Mouse (Mus musculus): ENCODE results near the gene Wnk2.
A peak's percentile ranks its signal among the peaks of the same experiment; 100 is the strongest.

Gene Wnk2

GRCm38 (mm10) chr13:49036928-49037574 lies 110.8 kb downstream of the Wnk2 start:
- no peak for DNase-seq (ENCODE audit: low read depth)

- DNase-seq (ENCODE audit: low read depth): no peak
Measured at GRCm38 (mm10) chr13:49036436-49036835, 111.4 kb downstream of the Wnk2 start.

DNA sequence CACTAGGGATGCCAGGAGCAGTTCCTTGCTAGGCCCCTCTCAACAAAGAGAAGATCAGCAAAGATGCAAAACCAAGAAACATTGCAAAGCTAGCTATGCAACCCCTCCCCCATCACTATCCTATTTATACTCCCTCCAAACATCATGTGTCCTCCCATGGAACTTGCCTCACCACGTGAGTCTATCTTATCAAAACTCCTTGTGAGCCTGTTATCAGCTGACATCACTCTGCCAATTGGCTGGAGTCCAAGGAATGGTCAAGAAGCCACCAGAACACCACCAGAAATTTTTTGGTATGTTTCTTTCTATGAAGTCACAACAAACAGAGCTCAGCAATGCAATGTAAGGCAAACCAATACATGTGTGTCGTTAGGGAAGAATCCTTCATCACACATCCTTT lies 116.8 kb downstream of the Wnk2 start:
- no peak for DNase-seq (ENCODE audit: low read depth)

- no peak for DNase-seq (ENCODE audit: low read depth)
Measured at GRCm38 (mm10) chr13:49028757-49029539, 118.9 kb downstream of the Wnk2 start.

DNA sequence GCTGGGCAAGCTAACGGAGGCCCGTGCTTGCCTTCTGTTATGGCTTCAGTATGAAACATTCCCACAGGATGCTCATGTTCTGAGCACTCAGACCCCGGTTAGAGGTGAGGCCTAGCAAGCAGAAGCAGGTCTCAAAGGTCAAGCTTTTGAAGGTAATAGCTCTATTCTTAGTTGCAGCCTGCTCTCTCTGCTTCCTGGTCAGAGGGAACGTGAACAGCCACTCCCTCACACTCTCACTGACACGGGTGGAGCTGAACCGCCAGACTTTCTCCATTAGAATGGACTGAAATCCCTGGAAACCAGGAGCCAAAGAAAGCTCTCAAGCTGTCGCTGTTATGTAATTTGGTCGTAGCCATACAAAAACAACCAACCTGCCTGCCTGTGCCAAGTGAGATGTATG lies 120.8 kb downstream of the Wnk2 start:
- no peak for DNase-seq (ENCODE audit: low read depth)

- no peak for DNase-seq (ENCODE audit: low read depth)
Measured at GRCm38 (mm10) chr13:49025521-49025920, 122.3 kb downstream of the Wnk2 start.

DNA sequence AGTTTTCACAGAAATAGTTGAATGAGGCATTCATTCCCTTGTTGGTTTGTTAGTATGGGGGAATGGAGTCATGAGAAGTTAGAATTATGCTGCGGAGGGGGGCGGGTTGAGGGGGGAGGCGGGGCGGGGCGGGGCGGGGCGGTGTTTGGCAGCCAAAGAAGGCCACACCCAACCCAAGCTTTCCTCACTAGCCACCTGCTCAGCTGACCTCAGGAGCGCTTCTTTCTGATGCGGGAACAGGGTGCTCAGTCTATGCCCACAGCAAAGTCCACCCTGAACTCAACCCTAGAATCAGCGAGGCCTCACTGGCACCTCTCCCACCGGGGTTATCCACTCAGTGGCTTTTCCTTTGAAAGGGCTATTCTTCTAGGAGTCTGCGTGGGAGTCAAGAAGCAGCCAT lies 123.1 kb downstream of the Wnk2 start:
- DNase-seq (ENCODE audit: low read depth): no peak

DNA sequence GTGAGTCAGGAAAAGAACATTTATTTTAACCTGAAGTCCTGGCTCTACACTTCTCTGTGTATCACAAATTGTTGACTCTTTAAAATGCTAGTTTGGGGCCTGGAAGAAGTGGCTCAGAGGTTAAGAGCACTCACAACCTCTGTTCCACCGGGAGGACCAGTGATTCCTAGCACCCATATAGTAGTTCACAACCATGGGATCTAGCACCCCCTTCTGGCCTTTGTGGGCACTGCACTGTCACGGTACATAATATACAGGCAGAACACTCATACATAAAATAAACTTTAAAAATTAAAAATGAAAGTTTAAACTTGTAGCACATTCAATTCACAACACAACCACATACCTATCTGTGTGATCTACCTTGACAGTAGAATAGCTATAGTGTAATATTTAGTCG lies 126.1 kb downstream of the Wnk2 start:
- peak; percentile 79 for DNase-seq (ENCODE audit: low read depth)

DNA sequence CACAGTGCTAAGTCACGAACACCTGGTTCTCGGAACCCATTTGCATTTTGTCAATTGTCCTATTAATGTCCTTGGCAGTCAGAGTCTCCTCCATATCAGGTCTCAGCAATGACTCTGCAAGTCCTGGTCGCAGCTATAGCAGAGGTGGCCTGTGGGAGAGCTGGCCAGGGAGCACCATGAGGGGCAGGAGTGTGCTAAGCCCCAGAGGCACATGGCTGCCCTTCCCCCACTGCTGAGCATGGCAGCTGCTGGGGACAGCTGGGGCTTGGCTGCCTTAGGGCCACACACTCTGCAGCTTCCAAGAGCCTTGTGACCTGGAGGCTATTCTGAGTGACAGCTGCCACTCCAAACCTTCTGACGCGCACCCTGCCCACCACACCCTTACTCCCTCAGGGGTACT lies 127.7 kb downstream of the Wnk2 start:
- no peak for DNase-seq (ENCODE audit: low read depth)

GRCm38 (mm10) chr13:49017375-49017774 lies 130.4 kb downstream of the Wnk2 start:
- no peak for DNase-seq (ENCODE audit: low read depth)

GRCm38 (mm10) chr13:49016311-49016761 lies 131.5 kb downstream of the Wnk2 start:
- DNase-seq (ENCODE audit: low read depth): no peak

DNA sequence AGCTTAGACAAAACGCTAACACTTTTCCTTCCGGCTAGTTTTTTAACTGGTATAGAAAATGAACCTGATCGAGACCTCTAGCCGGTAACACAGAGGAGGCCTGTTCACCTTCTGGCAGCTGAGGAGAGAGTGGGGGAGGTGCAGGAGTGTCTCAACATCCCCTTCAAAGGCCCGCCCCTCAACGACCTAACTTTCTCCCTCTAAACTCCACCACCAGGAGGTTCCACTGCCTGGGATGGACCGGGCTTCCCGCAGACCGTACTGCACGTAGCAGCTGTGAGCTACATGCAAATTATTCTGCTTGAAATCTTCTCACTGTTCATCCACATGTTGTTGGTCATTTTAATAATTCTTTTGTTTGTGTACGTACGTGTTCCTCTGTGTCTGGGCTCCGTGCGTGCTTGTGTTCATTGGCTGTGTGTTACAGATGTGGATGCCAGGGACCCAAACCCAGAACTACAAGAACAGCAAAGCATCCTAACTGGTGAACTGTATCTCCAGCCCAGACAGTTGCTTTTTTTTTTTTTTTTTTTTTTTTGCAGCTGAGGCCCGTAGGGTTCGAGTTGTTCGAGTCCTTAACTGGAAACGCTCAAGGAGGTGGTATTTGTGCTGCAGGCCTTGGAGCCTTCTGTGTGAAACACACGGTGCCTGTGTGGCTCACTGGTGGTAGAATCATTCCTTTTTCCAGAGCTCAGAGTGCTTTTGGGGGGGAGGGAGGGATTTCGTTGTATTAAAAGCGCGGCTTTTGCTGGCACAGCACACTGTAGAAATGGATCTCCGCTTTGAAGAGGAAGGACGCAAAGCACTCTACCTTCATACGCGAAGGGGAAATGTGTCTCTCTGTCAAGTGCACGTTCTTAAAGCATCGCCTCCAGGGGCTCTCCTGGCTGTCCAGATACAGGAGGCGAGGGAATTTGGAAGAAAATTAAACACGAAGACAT lies 132.2 kb downstream of the Wnk2 start:
- peak; percentile 51 for DNase-seq (ENCODE audit: low read depth)

- DNase-seq (ENCODE audit: low read depth): peak; percentile 41
Measured at GRCm38 (mm10) chr13:49013206-49013794, 134.5 kb downstream of the Wnk2 start.

GRCm38 (mm10) chr13:49001691-49002090 lies 146.1 kb downstream of the Wnk2 start:
- DNase-seq (ENCODE audit: low read depth): no peak

GRCm38 (mm10) chr13:48998591-48998990 lies 149.2 kb downstream of the Wnk2 start:
- peak; percentile 85 for DNase-seq (ENCODE audit: low read depth)

- no peak for DNase-seq (ENCODE audit: low read depth)
Measured at GRCm38 (mm10) chr13:48996731-48997130, 151.1 kb downstream of the Wnk2 start.

DNA sequence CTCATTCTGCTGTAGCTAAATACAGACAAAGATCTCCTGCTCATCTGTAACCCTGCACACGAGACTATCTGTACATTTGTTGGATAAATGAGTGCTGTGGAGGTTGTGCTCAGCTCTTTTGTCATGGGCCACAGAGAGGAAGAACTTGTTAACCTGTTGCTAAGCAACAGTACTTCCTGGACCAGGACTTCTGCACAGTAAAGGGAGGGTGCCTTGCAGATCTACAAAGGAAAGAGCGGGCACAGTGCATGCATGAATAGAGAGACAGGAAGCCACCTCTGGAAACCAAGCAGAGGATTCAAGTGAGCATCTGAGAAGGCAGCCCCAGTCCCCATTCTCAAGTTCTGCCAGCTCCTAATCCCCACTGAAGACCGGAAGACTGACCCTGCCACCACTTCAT lies 152.9 kb downstream of the Wnk2 start:
- peak; percentile 85 for DNase-seq (ENCODE audit: low read depth)

- DNase-seq (ENCODE audit: low read depth): no peak
Measured at GRCm38 (mm10) chr13:48992914-48993313, 154.9 kb downstream of the Wnk2 start.

DNA sequence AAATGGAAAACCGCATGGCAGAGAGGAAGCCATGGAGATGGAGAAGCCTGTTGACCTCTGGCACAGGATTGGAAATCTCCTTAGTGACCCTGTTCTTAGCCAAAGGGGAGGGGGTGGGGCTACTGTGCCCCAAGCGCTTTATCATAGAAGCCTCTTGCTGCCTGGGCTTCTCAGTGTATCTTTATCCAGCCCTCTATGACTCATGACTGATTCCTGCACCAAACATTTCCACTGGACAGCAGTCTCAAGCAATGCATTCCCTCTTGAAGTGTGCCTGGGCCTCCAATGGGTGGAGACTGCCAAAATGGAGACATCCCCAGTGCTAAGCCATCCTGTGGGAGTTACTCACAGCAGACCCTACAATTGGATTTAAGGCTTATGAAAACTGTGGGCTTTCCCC lies 157.7 kb downstream of the Wnk2 start:
- DNase-seq (ENCODE audit: low read depth): no peak

Data from naive thymus-derived CD4-positive, alpha-beta T cell, adult 2 months (primary cell).